Mouse (Mus musculus): ENCODE measurements around the gene Mex3d. TPM values are rescaled to one million over a fixed set of nuclear protein-coding genes. Genes with fewer than 3 reads are reported as not detected.

Mex3d gene
- polyA plus RNA-seq, 1 experiment from 2014 or later, result 0.78 TPM

- Histone ChIP-seq H3K4me2 (no peak overlapping the region), H3K9me3 (replicated peaks) (0 out of 2 replicates have a peak, but pooled peaks cover 8% of the 10 kb centered on the region), H3K36me3 (replicated peaks) (peaks cover 65% of the 10 kb centered on the region), H3K4me3 (replicated peaks) (no peak overlapping the region), H3K27ac (replicated peaks) (0 out of 2 replicates have a peak overlapping the region, but pooled peaks have one; percentile 98), H3K9ac (no peak overlapping the region), H3K27me3 (no peaks in the 10 kb centered on the region), H3K4me1 (replicated peaks) (peaks cover 50% of the 10 kb centered on the region)
- 83% methylated on average over 8 of the region's 8 CpGs for WGBS (ENCODE audit: insufficient replicate concordance)
- no peak for ATAC-seq (ENCODE audit: insufficient read depth)
Measured at GRCm38 (mm10) chr10:80429800-80430199, 42.3 kb upstream of the Mex3d start.

- Histone ChIP-seq H3K4me1 (replicated peaks) (peaks cover 60% of the 10 kb centered on the region), H3K9ac (no peak overlapping the region), H3K27me3 (no peaks in the 10 kb centered on the region), H3K36me3 (replicated peaks) (peaks cover 88% of the 10 kb centered on the region), H3K27ac (replicated peaks) (peak overlapping the region; percentile 98), H3K4me3 (replicated peaks) (no peak overlapping the region), H3K9me3 (replicated peaks) (0 out of 2 replicates have a peak, but pooled peaks cover 8% of the 10 kb centered on the region), H3K4me2 (no peak overlapping the region)
- no peak for ATAC-seq (ENCODE audit: insufficient read depth)
- 92% methylated on average over 3 of the region's 3 CpGs for WGBS (ENCODE audit: insufficient replicate concordance)
Measured at GRCm38 (mm10) chr10:80425041-80425440, 37.6 kb upstream of the Mex3d start.

- 15% methylated on average over 4 of the region's 4 CpGs for WGBS (ENCODE audit: insufficient replicate concordance)
- Histone ChIP-seq H3K27ac (replicated peaks) (peak overlapping the region; percentile 98), H3K4me2 (peak overlapping the region; percentile 82), H3K4me1 (replicated peaks) (peaks cover 70% of the 10 kb centered on the region), H3K36me3 (replicated peaks) (peaks cover 88% of the 10 kb centered on the region), H3K4me3 (replicated peaks) (peak overlapping the region; percentile 7; the same call in 1 of the 2 replicates), H3K9ac (peak overlapping the region; percentile 34), H3K27me3 (no peaks in the 10 kb centered on the region), H3K9me3 (replicated peaks) (0 out of 2 replicates have a peak, but pooled peaks cover 8% of the 10 kb centered on the region)
- ATAC-seq (ENCODE audit: insufficient read depth), result peak; percentile 65
Measured at GRCm38 (mm10) chr10:80423562-80423961, 36.1 kb upstream of the Mex3d start.

GRCm38 (mm10) chr10:80421651-80422472 lies 34.4 kb upstream of the Mex3d start:
- Histone ChIP-seq H3K36me3 (replicated peaks) (peaks cover 88% of the 10 kb centered on the region), H3K27me3 (no peaks in the 10 kb centered on the region), H3K27ac (replicated peaks) (peak overlapping the region; percentile 98), H3K4me1 (replicated peaks) (peaks cover 79% of the 10 kb centered on the region), H3K9ac (peak overlapping the region; percentile 67), H3K4me3 (replicated peaks) (peak overlapping the region; percentile 52), H3K9me3 (replicated peaks) (0 out of 2 replicates have a peak, but pooled peaks cover 8% of the 10 kb centered on the region), H3K4me2 (peak overlapping the region; percentile 82)
- ATAC-seq (ENCODE audit: insufficient read depth), result peak; percentile 94
- 18% methylated on average over 9 of the region's 9 CpGs for WGBS (ENCODE audit: insufficient replicate concordance)

- Histone ChIP-seq H3K36me3 (replicated peaks) (peaks cover 88% of the 10 kb centered on the region), H3K4me3 (replicated peaks) (peak overlapping the region; percentile 52), H3K4me2 (peak overlapping the region; percentile 82), H3K27ac (replicated peaks) (peak overlapping the region; percentile 98), H3K9me3 (replicated peaks) (0 out of 2 replicates have a peak, but pooled peaks cover 6% of the 10 kb centered on the region), H3K27me3 (no peaks in the 10 kb centered on the region), H3K4me1 (replicated peaks) (peaks cover 79% of the 10 kb centered on the region), H3K9ac (peak overlapping the region; percentile 67)
- WGBS (ENCODE audit: insufficient replicate concordance), result 62% methylated on average over 8 of the region's 8 CpGs
- ATAC-seq (ENCODE audit: insufficient read depth), result no peak; the same call in 1 of the 2 replicates
Measured at GRCm38 (mm10) chr10:80421208-80421607, 33.7 kb upstream of the Mex3d start.

- peak overlapping the region; percentile 52 for H3K4me3 ChIP-seq (replicated peaks)
- ATAC-seq (ENCODE audit: insufficient read depth), result no peak
- peaks cover 79% of the 10 kb centered on the region for H3K4me1 ChIP-seq (replicated peaks)
- H3K9ac ChIP-seq, result peak overlapping the region; percentile 67
- H3K27me3 ChIP-seq, result no peaks in the 10 kb centered on the region
- H3K4me2 ChIP-seq, result peak overlapping the region; percentile 82
- H3K27ac ChIP-seq (replicated peaks), result peak overlapping the region; percentile 98
- WGBS (ENCODE audit: insufficient replicate concordance), result 82% methylated on average over 10 of the region's 10 CpGs
- peaks cover 88% of the 10 kb centered on the region for H3K36me3 ChIP-seq (replicated peaks)
- H3K9me3 ChIP-seq (replicated peaks), result 0 out of 2 replicates have a peak, but pooled peaks cover 5% of the 10 kb centered on the region
Measured at GRCm38 (mm10) chr10:80420729-80421128, 33.3 kb upstream of the Mex3d start.

- peaks cover 88% of the 10 kb centered on the region for H3K36me3 ChIP-seq (replicated peaks)
- peak overlapping the region; percentile 27 for H3K4me3 ChIP-seq (replicated peaks)
- peaks cover 68% of the 10 kb centered on the region for H3K4me1 ChIP-seq (replicated peaks)
- ATAC-seq (ENCODE audit: insufficient read depth), result no peak
- H3K27me3 ChIP-seq, result no peaks in the 10 kb centered on the region
- peak overlapping the region; percentile 98 for H3K27ac ChIP-seq (replicated peaks)
- peak overlapping the region; percentile 67 for H3K9ac ChIP-seq
- H3K4me2 ChIP-seq, result peak overlapping the region; percentile 82
- no peaks in the 10 kb centered on the region for H3K9me3 ChIP-seq (replicated peaks)
- WGBS (ENCODE audit: insufficient replicate concordance), result 67% methylated on average over 8 of the region's 8 CpGs
Measured at GRCm38 (mm10) chr10:80419419-80419818, 32.0 kb upstream of the Mex3d start.

- peak overlapping the region; percentile 82 for H3K4me2 ChIP-seq
- no peak for ATAC-seq (ENCODE audit: insufficient read depth)
- peak overlapping the region; percentile 67 for H3K9ac ChIP-seq
- peaks cover 90% of the 10 kb centered on the region for H3K36me3 ChIP-seq (replicated peaks)
- H3K4me3 ChIP-seq (replicated peaks), result no peak overlapping the region
- peak overlapping the region; percentile 98 for H3K27ac ChIP-seq (replicated peaks)
- H3K9me3 ChIP-seq (replicated peaks), result no peaks in the 10 kb centered on the region
- H3K27me3 ChIP-seq, result no peaks in the 10 kb centered on the region
- WGBS (ENCODE audit: insufficient replicate concordance), result 57% methylated on average over 3 of the region's 3 CpGs
- H3K4me1 ChIP-seq (replicated peaks), result peaks cover 57% of the 10 kb centered on the region
Measured at GRCm38 (mm10) chr10:80418311-80418710, 30.9 kb upstream of the Mex3d start.

- no peak overlapping the region for H3K9ac ChIP-seq
- 89% methylated on average over 1 of the region's 1 CpGs for WGBS (ENCODE audit: insufficient replicate concordance)
- H3K27ac ChIP-seq (replicated peaks), result peak overlapping the region; percentile 98
- H3K4me1 ChIP-seq (replicated peaks), result peaks cover 52% of the 10 kb centered on the region
- no peak overlapping the region for H3K4me3 ChIP-seq (replicated peaks)
- no peaks in the 10 kb centered on the region for H3K27me3 ChIP-seq
- no peak for ATAC-seq (ENCODE audit: insufficient read depth)
- no peaks in the 10 kb centered on the region for H3K9me3 ChIP-seq (replicated peaks)
- 0 out of 2 replicates have a peak overlapping the region, but pooled peaks have one; percentile 82 for H3K4me2 ChIP-seq
- peaks cover 93% of the 10 kb centered on the region for H3K36me3 ChIP-seq (replicated peaks)
Measured at GRCm38 (mm10) chr10:80417841-80418240, 30.4 kb upstream of the Mex3d start.

- Histone ChIP-seq H3K9me3 (replicated peaks) (no peaks in the 10 kb centered on the region), H3K36me3 (replicated peaks) (peaks cover 98% of the 10 kb centered on the region), H3K27ac (replicated peaks) (no peak overlapping the region), H3K4me1 (replicated peaks) (peaks cover 48% of the 10 kb centered on the region), H3K4me2 (no peak overlapping the region), H3K27me3 (no peaks in the 10 kb centered on the region), H3K4me3 (replicated peaks) (no peak overlapping the region), H3K9ac (no peak overlapping the region)
- 92% methylated on average over 10 of the region's 10 CpGs for WGBS (ENCODE audit: insufficient replicate concordance)
- no peak for ATAC-seq (ENCODE audit: insufficient read depth)
Measured at GRCm38 (mm10) chr10:80417371-80417770, 29.9 kb upstream of the Mex3d start.

- H3K4me2 ChIP-seq, result no peak overlapping the region
- no peaks in the 10 kb centered on the region for H3K27me3 ChIP-seq
- H3K4me1 ChIP-seq (replicated peaks), result peaks cover 30% of the 10 kb centered on the region
- no peak overlapping the region for H3K9ac ChIP-seq
- ATAC-seq (ENCODE audit: insufficient read depth), result no peak
- H3K36me3 ChIP-seq (replicated peaks), result peaks cover 100% of the 10 kb centered on the region
- H3K9me3 ChIP-seq (replicated peaks), result no peaks in the 10 kb centered on the region
- H3K4me3 ChIP-seq (replicated peaks), result no peak overlapping the region
- WGBS (ENCODE audit: insufficient replicate concordance), result 93% methylated on average over 7 of the region's 7 CpGs
- no peak overlapping the region for H3K27ac ChIP-seq (replicated peaks)
Measured at GRCm38 (mm10) chr10:80415566-80415965, 28.1 kb upstream of the Mex3d start.

All from liver, embryonic 15.5 days (tissue).